Mouse (Mus musculus) cerebellum, adult 2 months (tissue): ENCODE results near the gene Mau2.

Experiments used
- CTCF ChIP-seq: fragments of 200-500 bp; IDR thresholded peaks from 2 replicates; pipeline ENCODE4 v1.5.1; 2011; ENCODE audit warnings: low read depth, mild to moderate bottlenecking, control low read depth, low read length, moderate library complexity, borderline replicate concordance; ENCODE audit not compliant: insufficient read depth
- POLR2A ChIP-seq: fragments of 200-500 bp; IDR thresholded peaks from 2 replicates; pipeline ENCODE4 v1.6.1; 2011; ENCODE audit warnings: low read length, control low read depth, borderline replicate concordance; ENCODE audit not compliant: insufficient read depth

DNA sequence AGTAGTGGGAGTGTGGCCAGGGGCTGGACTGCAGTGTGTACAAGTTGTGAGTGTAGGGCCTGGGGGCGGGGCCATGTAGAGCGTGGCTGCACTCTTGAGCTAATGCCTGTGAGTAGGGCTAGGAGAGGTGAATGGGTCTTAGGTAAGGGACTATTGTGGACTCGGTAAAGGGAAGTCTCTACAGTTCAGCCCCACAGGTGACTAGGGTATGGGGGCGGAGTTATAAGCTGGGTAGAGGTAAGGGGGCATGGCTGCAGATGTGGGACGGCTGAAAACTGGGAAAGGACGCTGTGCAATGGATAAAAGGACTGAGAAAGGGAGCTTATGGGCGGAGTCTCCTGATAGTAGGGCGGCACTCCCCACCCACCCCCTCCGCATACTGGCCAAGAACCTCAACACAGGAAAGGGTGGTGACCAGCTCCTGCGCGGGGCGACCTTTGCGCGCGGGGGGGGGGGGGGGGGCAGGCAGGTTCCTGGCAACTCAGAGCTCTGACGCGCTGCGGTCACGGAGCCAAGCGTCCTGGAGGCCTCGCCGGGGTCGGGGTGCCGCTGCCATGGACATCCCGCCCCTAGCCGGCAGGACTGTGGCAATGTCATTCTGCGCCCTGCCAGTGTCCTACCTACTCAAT lies 30.0 kb upstream of the Mau2 start, which contains the start of gene Tm6sf2:
- TF ChIP-seq CTCF (no peak), POLR2A (no peak)
